8 mouse cellular contexts compared by ENCODE assay signal in genomic region chr2:131491707-131492595, GRCm38 (mm10). TPM values are rescaled to one million over a fixed set of nuclear protein-coding genes. Genes with fewer than 3 reads are reported as not detected.
DNase-seq lines count a peak whose midpoint lies in the region; ATAC-seq lines count a peak whose summit lies in the region.

No protein-coding gene starts in this region.

- peak overlapping the region; percentile 94 for H3K4me3 ChIP-seq in embryonic facial prominence, embryonic 15.5 days (replicated peaks)
- H3K4me3 ChIP-seq in heart, embryonic 11.5 days (ENCODE audit: low read depth, low read length) = peak overlapping the region; percentile 89
- peak overlapping the region; percentile 86 for H3K4me3 ChIP-seq in kidney, embryonic 15.5 days (replicated peaks)
- peak overlapping the region; percentile 91 for H3K4me3 ChIP-seq in liver, embryonic 15.5 days (replicated peaks)
- H3K4me3 ChIP-seq in neural tube, embryonic 11.5 days (ENCODE audit: low read depth, low read length) = peak overlapping the region; percentile 76
- H3K4me3 ChIP-seq in stomach, embryonic 16.5 days (replicated peaks; ENCODE audit: low read length) = peak overlapping the region; percentile 84

- H3K9me3 ChIP-seq in embryonic facial prominence, embryonic 15.5 days (replicated peaks) = no peaks in the 10 kb centered on the region
- H3K9me3 ChIP-seq in heart, embryonic 11.5 days (replicated peaks; ENCODE audit: control insufficient read depth, low read length) = no peaks in the 10 kb centered on the region
- no peaks in the 10 kb centered on the region for H3K9me3 ChIP-seq in kidney, embryonic 15.5 days (replicated peaks)
- H3K9me3 ChIP-seq in liver, embryonic 15.5 days (replicated peaks) = no peaks in the 10 kb centered on the region
- no peaks in the 10 kb centered on the region for H3K9me3 ChIP-seq in neural tube, embryonic 11.5 days (ENCODE audit: control insufficient read depth, low read length)
- H3K9me3 ChIP-seq in stomach, embryonic 16.5 days (replicated peaks; ENCODE audit: control insufficient read depth, low read length) = no peaks in the 10 kb centered on the region

- H3K27me3 ChIP-seq in embryonic facial prominence, embryonic 15.5 days = no peaks in the 10 kb centered on the region
- H3K27me3 ChIP-seq in heart, embryonic 11.5 days (ENCODE audit: control insufficient read depth, insufficient read depth, low read length) = 0 out of 2 replicates have a peak, but pooled peaks cover 6% of the 10 kb centered on the region
- no peaks in the 10 kb centered on the region; the same call in 1 of the 2 replicates for H3K27me3 ChIP-seq in kidney, embryonic 15.5 days
- H3K27me3 ChIP-seq in liver, embryonic 15.5 days = peaks cover 8% of the 10 kb centered on the region
- H3K27me3 ChIP-seq in neural tube, embryonic 11.5 days (ENCODE audit: control insufficient read depth, insufficient read depth, low read length) = no peaks in the 10 kb centered on the region
- H3K27me3 ChIP-seq in stomach, embryonic 16.5 days (ENCODE audit: control insufficient read depth, insufficient read depth, low read length) = no peaks in the 10 kb centered on the region

- peak overlapping the region; percentile 87 for H3K27ac ChIP-seq in embryonic facial prominence, embryonic 15.5 days (replicated peaks)
- H3K27ac ChIP-seq in heart, embryonic 11.5 days (ENCODE audit: low read depth, low read length) = peak overlapping the region; percentile 54
- peak overlapping the region; percentile 75 for H3K27ac ChIP-seq in kidney, embryonic 15.5 days
- H3K27ac ChIP-seq in liver, embryonic 15.5 days (replicated peaks) = peak overlapping the region; percentile 93
- peak overlapping the region; percentile 45 for H3K27ac ChIP-seq in neural tube, embryonic 11.5 days (ENCODE audit: low read depth, low read length)
- H3K27ac ChIP-seq in stomach, embryonic 16.5 days (ENCODE audit: low read length) = peak overlapping the region; percentile 73

- H3K36me3 ChIP-seq in embryonic facial prominence, embryonic 15.5 days = no peaks in the 10 kb centered on the region
- H3K36me3 ChIP-seq in heart, embryonic 11.5 days (ENCODE audit: control insufficient read depth, insufficient read depth, low read length) = no peaks in the 10 kb centered on the region
- no peaks in the 10 kb centered on the region for H3K36me3 ChIP-seq in kidney, embryonic 15.5 days
- no peaks in the 10 kb centered on the region for H3K36me3 ChIP-seq in liver, embryonic 15.5 days (replicated peaks)
- no peaks in the 10 kb centered on the region for H3K36me3 ChIP-seq in neural tube, embryonic 11.5 days (ENCODE audit: control insufficient read depth, insufficient read depth, low read length)
- H3K36me3 ChIP-seq in stomach, embryonic 16.5 days (ENCODE audit: control insufficient read depth, insufficient read depth, low read length) = no peaks in the 10 kb centered on the region

- peak overlapping the region; percentile 84 for H3K9ac ChIP-seq in embryonic facial prominence, embryonic 15.5 days
- H3K9ac ChIP-seq in heart, embryonic 11.5 days (ENCODE audit: low read depth, low read length) = peak overlapping the region; percentile 85
- H3K9ac ChIP-seq in kidney, embryonic 15.5 days = peak overlapping the region; percentile 87
- H3K9ac ChIP-seq in liver, embryonic 15.5 days = peak overlapping the region; percentile 98
- peak overlapping the region; percentile 85 for H3K9ac ChIP-seq in neural tube, embryonic 11.5 days (ENCODE audit: low read length)
- peak overlapping the region; percentile 91 for H3K9ac ChIP-seq in stomach, embryonic 16.5 days (ENCODE audit: low read length)

- peak; percentile 89 for DNase-seq in CD4-positive helper T cell, adult 2 months (ENCODE audit: low read depth, low spot score)
- DNase-seq in brain, adult 2 months (ENCODE audit: low read depth, low spot score) = peak; percentile 89
- peak; percentile 84 for DNase-seq in neural tube, embryonic 11.5 days (ENCODE audit: low spot score)

- H3K4me1 ChIP-seq in embryonic facial prominence, embryonic 15.5 days = peaks cover 32% of the 10 kb centered on the region
- peaks cover 5% of the 10 kb centered on the region; the same call in 1 of the 2 replicates for H3K4me1 ChIP-seq in heart, embryonic 11.5 days (ENCODE audit: control insufficient read depth, insufficient read depth, low read length)
- peaks cover 20% of the 10 kb centered on the region for H3K4me1 ChIP-seq in kidney, embryonic 15.5 days
- H3K4me1 ChIP-seq in liver, embryonic 15.5 days (replicated peaks) = peaks cover 71% of the 10 kb centered on the region
- peaks cover 6% of the 10 kb centered on the region for H3K4me1 ChIP-seq in neural tube, embryonic 11.5 days (ENCODE audit: control insufficient read depth, insufficient read depth, low read length)
- H3K4me1 ChIP-seq in stomach, embryonic 16.5 days (ENCODE audit: control insufficient read depth, insufficient read depth, low read length) = peaks cover 13% of the 10 kb centered on the region

- ATAC-seq in embryonic facial prominence, embryonic 15.5 days (ENCODE audit: insufficient number of reproducible peaks, low FRiP score, low TSS enrichment, low read depth) = peak; percentile 90
- peak; percentile 95 for ATAC-seq in heart, embryonic 11.5 days (replicated peaks; ENCODE audit: insufficient number of reproducible peaks, low FRiP score, low TSS enrichment)
- peak; percentile 98 for ATAC-seq in kidney, embryonic 15.5 days (replicated peaks; ENCODE audit: low FRiP score)
- ATAC-seq in liver, embryonic 15.5 days (ENCODE audit: insufficient read depth) = peak; percentile 98
- ATAC-seq in neural tube, embryonic 11.5 days (ENCODE audit: insufficient read depth, low FRiP score, low TSS enrichment) = peak; percentile 93
- ATAC-seq in stomach, embryonic 16.5 days (ENCODE audit: insufficient read depth, low FRiP score) = peak; percentile 97

- WGBS in embryonic facial prominence, embryonic 15.5 days = under 1% methylated on average over 87 of the region's 102 CpGs
- WGBS in heart, embryonic 11.5 days (ENCODE audit: insufficient replicate concordance) = under 1% methylated on average over 81 of the region's 102 CpGs
- WGBS in kidney, embryonic 15.5 days = under 1% methylated on average over 97 of the region's 102 CpGs
- under 1% methylated on average over 83 of the region's 102 CpGs for WGBS in liver, embryonic 15.5 days (ENCODE audit: insufficient replicate concordance)
- under 1% methylated on average over 89 of the region's 102 CpGs for WGBS in neural tube, embryonic 11.5 days
- under 1% methylated on average over 88 of the region's 102 CpGs for WGBS in stomach, embryonic 16.5 days

- peak overlapping the region; percentile 95 for H3K4me2 ChIP-seq in embryonic facial prominence, embryonic 15.5 days (replicated peaks)
- peak overlapping the region; percentile 98 for H3K4me2 ChIP-seq in heart, embryonic 11.5 days
- peak overlapping the region; percentile 90 for H3K4me2 ChIP-seq in kidney, embryonic 15.5 days
- H3K4me2 ChIP-seq in liver, embryonic 15.5 days = peak overlapping the region; percentile 86
- peak overlapping the region; percentile 59 for H3K4me2 ChIP-seq in neural tube, embryonic 11.5 days (ENCODE audit: low read depth)
- H3K4me2 ChIP-seq in stomach, embryonic 16.5 days (ENCODE audit: low read depth, low read length) = peak overlapping the region; percentile 95

RNA-seq across cellular contexts. Expression of gene Smox, which starts 0.7 kb away (rescaled TPM):
- polyA plus RNA-seq in embryonic facial prominence, embryonic 15.5 days (2015; fragmentation: Nextera tagmentation; extraction: Ambion mirVana) = 59.9 and 62.6 TPM in 2 replicates
- polyA plus RNA-seq in heart, embryonic 11.5 days (2014; fragmentation: Nextera tagmentation; extraction: Ambion mirVana) = 16.5 and 19.7 TPM in 2 replicates
- polyA plus RNA-seq in kidney, embryonic 15.5 days (2015; fragmentation: Nextera tagmentation; extraction: Ambion mirVana) = 38.1 and 41.3 TPM in 2 replicates
- 106 and 117 TPM in 2 replicates for polyA plus RNA-seq in liver, embryonic 15.5 days (2015; fragmentation: Nextera tagmentation; extraction: Ambion mirVana)
- 29.7 and 32.7 TPM in 2 replicates for polyA plus RNA-seq in neural tube, embryonic 11.5 days (2014; fragmentation: Nextera tagmentation; extraction: Ambion mirVana)
- 35.7 and 38.6 TPM in 2 replicates for polyA plus RNA-seq in stomach, embryonic 16.5 days (2015; fragmentation: Nextera tagmentation; extraction: Ambion mirVana)

Comparison
In these comparisons a context has a peak if more than half of its experiments do, and no peak if none do; other contexts are left out.
1. Peak in every context shown above with its lines: DNase-seq, ATAC-seq, H3K4me3 ChIP-seq and H3K27ac ChIP-seq.